Mouse (Mus musculus): Measurements from ENCODE around the gene Rnf114.

DNA sequence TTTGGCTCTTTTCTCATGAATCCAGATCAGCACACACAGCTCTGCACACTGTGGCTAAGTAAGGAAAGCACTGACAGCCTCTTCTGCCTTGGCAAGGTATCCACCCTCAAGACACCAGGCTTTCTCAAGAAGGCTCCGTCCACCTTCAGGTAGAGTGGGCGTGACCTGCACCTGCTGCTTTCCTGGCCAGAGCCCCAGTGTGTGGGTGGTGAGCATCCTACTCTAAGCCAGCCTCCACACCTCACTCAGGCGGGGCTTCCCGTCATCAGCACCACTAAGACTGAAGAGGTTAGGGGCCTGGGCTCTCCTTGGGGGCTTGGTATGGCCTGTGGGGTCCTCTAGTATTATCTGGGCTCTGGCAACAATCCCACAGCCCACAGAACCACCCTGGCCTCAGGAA lies 5.9 kb upstream of the Rnf114 start:
- TF ChIP-seq POLR2A (IDR thresholded peaks at IDR 0.05; ENCODE audit: control insufficient read depth, extremely low read depth, insufficient read depth, low read length, poor library complexity) = no peak
- TF ChIP-seq CTCF (IDR thresholded peaks at IDR 0.05; ENCODE audit: borderline replicate concordance, control insufficient read depth, extremely low read depth, insufficient read depth, low read length, poor library complexity) = no peak

Data from thymus, adult 2 months (tissue).